Comparison of ENCODE assay signal across 8 mouse cellular contexts in the genomic region with DNA sequence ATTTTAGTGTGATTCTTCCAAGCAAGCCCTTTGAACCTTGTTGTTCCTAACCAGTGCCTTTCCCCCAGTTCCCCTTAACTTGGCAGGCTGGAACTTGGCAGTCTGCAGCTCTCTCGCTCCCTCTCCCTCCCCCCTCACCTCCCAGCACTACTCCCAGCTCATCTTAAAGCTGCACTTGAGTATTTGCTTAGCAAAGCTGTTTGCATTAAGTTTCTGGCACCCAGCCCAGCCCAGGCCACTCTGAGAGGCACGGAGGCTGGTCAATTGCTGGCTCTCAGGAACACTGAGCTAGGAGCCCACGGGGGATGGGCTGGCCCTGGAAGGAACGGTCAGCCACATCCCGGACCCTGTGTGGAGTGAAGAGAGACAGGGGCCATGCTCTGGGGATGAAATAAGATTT.
A peak's percentile ranks its signal among the peaks of the same experiment; 100 is the strongest.
DNase-seq lines count a peak whose midpoint lies in the region; ATAC-seq lines count a peak whose summit lies in the region.

No protein-coding gene starts in this region.

- peak overlapping the region; percentile 37; the same call in 1 of the 2 replicates for H3K4me2 ChIP-seq in heart, embryonic 15.5 days

- H3K27ac ChIP-seq in heart, embryonic 15.5 days, result peak overlapping the region; percentile 87

- H3K9ac ChIP-seq in heart, embryonic 15.5 days, result no peak overlapping the region

- H3K9me3 ChIP-seq in heart, embryonic 15.5 days (replicated peaks), result no peaks in the 10 kb centered on the region

- DNase-seq in left cerebral cortex, postnatal 10 days (ENCODE audit: extremely low spot score in 1 of 2, low spot score in 2 of 2), result peak; percentile 42 to 83
- DNase-seq in left cerebral cortex, adult 9 months (ENCODE audit: low spot score in 2 of 2), result no peak
- DNase-seq in embryo, embryonic 11 days, result peak; percentile 60
- DNase-seq in kidney, postnatal 36 days, result peak; percentile 90 to 93
- DNase-seq in lung, postnatal 4 days, result peak; percentile 90 to 94
- DNase-seq in urinary bladder, postnatal 14 days (ENCODE audit: low spot score), result peak; percentile 89

- no peaks in the 10 kb centered on the region for H3K27me3 ChIP-seq in heart, embryonic 15.5 days

- intact Hi-C loops in left cerebral cortex, postnatal 10 days (cut with DNase I), result no loop called here

- H3K4me1 ChIP-seq in heart, embryonic 15.5 days (replicated peaks), result peaks cover 61% of the 10 kb centered on the region

- WGBS in heart, embryonic 15.5 days, result 14% methylated on average over 5 of the region's 5 CpGs

- peak; percentile 63 for ATAC-seq in heart, embryonic 15.5 days (replicated peaks; ENCODE audit: insufficient number of reproducible peaks, insufficient read depth, low FRiP score, low read depth)
- ATAC-seq in erythroblast, adult 5-6 weeks (replicated peaks; ENCODE audit: low FRiP score, poor library complexity, severe bottlenecking), result no peak

- H3K36me3 ChIP-seq in heart, embryonic 15.5 days, result no peaks in the 10 kb centered on the region

- no peak overlapping the region for H3K4me3 ChIP-seq in heart, embryonic 15.5 days

Comparison
In these comparisons a context has a peak if more than half of its experiments do, and no peak if none do; other contexts are left out.
1. DNase-seq: peak in left cerebral cortex, postnatal 10 days (2 of 2), embryo, embryonic 11 days (single experiment), kidney, postnatal 36 days (2 of 2), lung, postnatal 4 days (2 of 2) and urinary bladder, postnatal 14 days (single experiment); none in left cerebral cortex, adult 9 months (0 of 2).